Mouse (Mus musculus): Measurements from ENCODE around the gene Lrmda. TPM values are rescaled to one million over a fixed set of nuclear protein-coding genes. Genes with fewer than 3 reads are reported as not detected.

Gene Lrmda
- polyA plus RNA-seq, 1 experiment from 2014 or later, result 0.94 TPM

GRCm38 (mm10) chr14:23014747-23015286 is 995.3 kb downstream of the Lrmda start:
- peak overlapping the region; percentile 57 for H3K27ac ChIP-seq (ENCODE audit: low read length)
- peak; percentile 79 for ATAC-seq (ENCODE audit: insufficient read depth, low FRiP score)
- H3K27me3 ChIP-seq (ENCODE audit: control insufficient read depth, insufficient read depth, low read length), result no peaks in the 10 kb centered on the region
- 45% methylated on average over 2 of the region's 2 CpGs for WGBS
- H3K4me3 ChIP-seq (replicated peaks; ENCODE audit: low read length), result no peak overlapping the region
- H3K9ac ChIP-seq (ENCODE audit: low read length), result no peak overlapping the region
- peaks cover 14% of the 10 kb centered on the region for H3K4me1 ChIP-seq (ENCODE audit: control insufficient read depth, insufficient read depth, low read length)
- H3K9me3 ChIP-seq (replicated peaks; ENCODE audit: control insufficient read depth, low read length), result no peaks in the 10 kb centered on the region
- no peaks in the 10 kb centered on the region for H3K36me3 ChIP-seq (ENCODE audit: control insufficient read depth, insufficient read depth, low read length)
- no peak overlapping the region for H3K4me2 ChIP-seq (ENCODE audit: low read depth, low read length)

DNA sequence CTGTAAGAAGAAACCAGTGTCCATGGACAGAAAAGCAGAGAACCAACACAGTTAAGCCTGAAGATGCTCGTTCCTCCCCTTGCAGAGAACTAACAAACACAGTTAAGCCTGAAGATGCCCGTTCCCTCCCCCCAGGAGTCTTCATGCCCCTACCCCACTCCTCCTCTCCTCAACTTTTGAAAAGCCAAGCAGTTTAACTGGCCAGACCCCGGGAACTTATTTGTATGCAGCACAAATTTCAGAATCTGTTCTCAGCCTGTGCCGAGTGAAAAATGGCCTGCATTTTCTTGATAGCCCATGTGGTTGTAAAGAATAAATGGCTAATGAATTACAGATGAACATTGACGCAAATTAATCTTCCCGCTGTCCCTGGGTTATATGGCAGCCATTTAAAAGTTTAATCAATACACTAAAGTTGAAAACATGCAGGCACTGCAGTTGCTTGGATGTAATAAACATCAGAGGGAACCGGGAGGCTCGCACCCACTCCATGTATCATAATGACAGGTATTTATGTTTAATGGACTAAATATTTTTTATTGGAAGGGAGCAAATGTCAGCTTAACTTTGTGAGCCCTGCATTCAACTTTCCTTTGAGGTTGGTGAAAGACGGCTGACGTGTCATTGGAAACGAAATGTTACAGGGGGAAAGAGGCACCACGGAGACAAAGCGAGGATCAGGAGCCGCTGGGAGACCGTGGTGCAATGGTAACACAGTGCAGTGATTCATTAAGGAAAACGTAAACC is 996.0 kb downstream of the Lrmda start:
- Histone ChIP-seq H3K36me3 (ENCODE audit: control insufficient read depth, insufficient read depth, low read length) (no peaks in the 10 kb centered on the region), H3K4me1 (ENCODE audit: control insufficient read depth, insufficient read depth, low read length) (peaks cover 14% of the 10 kb centered on the region)

DNA sequence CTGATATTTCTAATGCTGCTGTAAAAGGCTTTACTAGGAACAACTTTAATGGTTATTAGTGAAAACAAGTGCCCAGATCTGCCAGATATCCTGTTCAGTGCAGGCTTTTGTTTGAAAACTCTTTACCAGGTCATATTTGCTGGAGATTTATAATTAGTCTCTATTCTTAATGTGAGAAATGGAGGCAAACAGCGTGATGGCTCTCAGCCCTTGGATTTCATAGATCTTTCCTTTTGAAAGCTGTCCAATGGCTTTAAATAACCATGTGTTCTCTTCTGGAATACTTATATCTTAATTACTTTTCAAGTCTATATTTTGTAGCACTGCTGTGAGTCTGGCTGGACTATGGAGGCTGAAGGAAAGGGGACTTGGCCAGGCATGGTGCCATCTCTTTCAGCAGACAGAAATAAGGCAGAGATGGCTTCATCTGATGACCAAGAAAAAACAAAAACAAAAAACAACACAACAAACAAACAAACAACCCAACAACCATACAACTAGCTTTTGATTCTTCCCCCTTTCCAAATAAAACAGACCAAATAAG is 996.6 kb downstream of the Lrmda start:
- Histone ChIP-seq H3K4me3 (replicated peaks; ENCODE audit: low read length) (no peak overlapping the region), H3K4me2 (ENCODE audit: low read depth, low read length) (no peak overlapping the region), H3K27ac (ENCODE audit: low read length) (no peak overlapping the region; the same call in 1 of the 2 replicates), H3K9me3 (replicated peaks; ENCODE audit: control insufficient read depth, low read length) (no peaks in the 10 kb centered on the region), H3K27me3 (ENCODE audit: control insufficient read depth, insufficient read depth, low read length) (no peaks in the 10 kb centered on the region), H3K9ac (ENCODE audit: low read length) (no peak overlapping the region), H3K36me3 (ENCODE audit: control insufficient read depth, insufficient read depth, low read length) (no peaks in the 10 kb centered on the region), H3K4me1 (ENCODE audit: control insufficient read depth, insufficient read depth, low read length) (peaks cover 14% of the 10 kb centered on the region)
- WGBS, result 38% methylated on average over 1 of the region's 1 CpGs
- ATAC-seq (ENCODE audit: insufficient read depth, low FRiP score), result peak; percentile 44; the same call in 1 of the 2 replicates

More for the DNA sequence above, 996.0 kb downstream of the Lrmda start:
- Histone ChIP-seq H3K9me3 (replicated peaks; ENCODE audit: control insufficient read depth, low read length) (no peaks in the 10 kb centered on the region), H3K4me3 (replicated peaks; ENCODE audit: low read length) (no peak overlapping the region), H3K27me3 (ENCODE audit: control insufficient read depth, insufficient read depth, low read length) (no peaks in the 10 kb centered on the region), H3K9ac (ENCODE audit: low read length) (no peak overlapping the region), H3K4me2 (ENCODE audit: low read depth, low read length) (0 out of 2 replicates have a peak overlapping the region, but pooled peaks have one; percentile 2), H3K27ac (ENCODE audit: low read length) (peak overlapping the region; percentile 57; the same call in 1 of the 2 replicates)
- ATAC-seq (ENCODE audit: insufficient read depth, low FRiP score), result peak; percentile 82
- 27% methylated on average over 16 of the region's 16 CpGs for WGBS

DNA sequence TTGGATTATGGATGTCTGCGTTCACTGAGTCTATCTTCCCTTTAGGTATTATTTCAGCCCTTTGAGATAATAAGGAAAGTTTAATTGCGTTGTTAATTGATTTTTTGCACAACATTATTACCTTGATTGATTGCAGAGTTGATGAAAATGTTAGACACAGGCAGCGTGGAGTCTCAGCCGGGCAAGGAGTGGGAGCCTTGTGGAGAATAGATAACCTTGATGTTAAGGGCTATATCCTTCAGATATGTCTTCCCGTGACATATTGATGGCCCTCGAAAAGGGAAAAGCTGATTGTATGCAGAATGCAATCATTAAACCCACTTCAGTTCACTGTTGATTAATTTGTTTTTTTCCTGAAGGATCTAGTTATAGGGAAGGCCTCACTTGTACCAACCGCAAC is 1021.5 kb downstream of the Lrmda start:
- 71% methylated on average over 7 of the region's 7 CpGs for WGBS
- H3K4me3 ChIP-seq (replicated peaks; ENCODE audit: low read length), result no peak overlapping the region
- no peak overlapping the region for H3K27ac ChIP-seq (ENCODE audit: low read length)
- no peak overlapping the region for H3K4me2 ChIP-seq (ENCODE audit: low read depth, low read length)
- H3K36me3 ChIP-seq (ENCODE audit: control insufficient read depth, insufficient read depth, low read length), result no peaks in the 10 kb centered on the region
- 0 out of 2 replicates have a peak, but pooled peaks cover 5% of the 10 kb centered on the region for H3K4me1 ChIP-seq (ENCODE audit: control insufficient read depth, insufficient read depth, low read length)
- ATAC-seq (ENCODE audit: insufficient read depth, low FRiP score), result no peak
- H3K27me3 ChIP-seq (ENCODE audit: control insufficient read depth, insufficient read depth, low read length), result no peaks in the 10 kb centered on the region
- no peaks in the 10 kb centered on the region for H3K9me3 ChIP-seq (replicated peaks; ENCODE audit: control insufficient read depth, low read length)
- H3K9ac ChIP-seq (ENCODE audit: low read length), result no peak overlapping the region

DNA sequence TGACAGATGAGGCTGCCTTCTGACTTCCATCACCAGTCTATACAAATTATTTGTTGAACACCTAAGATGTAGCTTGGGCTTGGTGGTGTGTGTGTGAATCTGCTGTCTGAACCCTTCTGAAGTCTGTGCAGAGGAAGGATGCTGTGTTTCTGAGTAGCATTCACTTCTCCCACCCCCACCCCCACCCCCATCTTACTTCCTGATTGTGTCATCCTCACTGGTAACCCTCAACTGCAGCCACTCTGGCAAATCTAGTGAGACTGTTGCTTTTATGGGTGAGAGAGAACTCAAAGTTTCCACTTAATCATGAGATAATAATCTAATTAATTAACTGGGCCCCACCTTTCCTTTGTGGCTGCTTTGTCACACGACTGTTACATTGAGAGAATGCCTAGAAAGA is 1025.8 kb downstream of the Lrmda start:
- no peak for ATAC-seq (ENCODE audit: insufficient read depth, low FRiP score)
- H3K4me3 ChIP-seq (replicated peaks; ENCODE audit: low read length), result no peak overlapping the region
- no peak overlapping the region for H3K4me2 ChIP-seq (ENCODE audit: low read depth, low read length)
- no peak overlapping the region for H3K27ac ChIP-seq (ENCODE audit: low read length)
- no peaks in the 10 kb centered on the region for H3K9me3 ChIP-seq (replicated peaks; ENCODE audit: control insufficient read depth, low read length)
- 63% methylated on average over 1 of the region's 1 CpGs for WGBS
- no peaks in the 10 kb centered on the region for H3K27me3 ChIP-seq (ENCODE audit: control insufficient read depth, insufficient read depth, low read length)
- H3K36me3 ChIP-seq (ENCODE audit: control insufficient read depth, insufficient read depth, low read length), result no peaks in the 10 kb centered on the region
- no peak overlapping the region for H3K9ac ChIP-seq (ENCODE audit: low read length)
- H3K4me1 ChIP-seq (ENCODE audit: control insufficient read depth, insufficient read depth, low read length), result 0 out of 2 replicates have a peak, but pooled peaks cover 5% of the 10 kb centered on the region

DNA sequence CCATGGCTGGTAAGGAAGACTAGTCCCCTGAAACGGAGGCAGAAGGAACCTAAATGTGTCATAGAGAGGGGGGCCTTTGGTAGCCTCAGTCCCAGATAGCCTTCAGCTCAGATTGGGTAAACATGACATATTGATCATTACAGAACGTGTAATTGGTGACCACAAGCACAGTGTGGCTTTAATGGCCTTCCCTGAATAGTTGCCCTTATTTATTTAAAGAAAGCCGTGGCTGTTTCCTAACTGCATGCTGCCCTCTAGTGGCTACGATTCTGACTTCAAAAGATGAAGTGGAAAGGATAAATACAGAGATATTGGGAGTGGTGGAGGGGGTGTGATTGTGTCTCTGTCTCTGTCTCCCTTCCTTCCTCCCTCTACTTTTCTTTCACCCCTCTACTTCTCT is 1026.8 kb downstream of the Lrmda start:
- Histone ChIP-seq H3K4me2 (ENCODE audit: low read depth, low read length) (no peak overlapping the region), H3K9ac (ENCODE audit: low read length) (no peak overlapping the region), H3K4me1 (ENCODE audit: control insufficient read depth, insufficient read depth, low read length) (0 out of 2 replicates have a peak, but pooled peaks cover 5% of the 10 kb centered on the region), H3K27ac (ENCODE audit: low read length) (no peak overlapping the region), H3K27me3 (ENCODE audit: control insufficient read depth, insufficient read depth, low read length) (no peaks in the 10 kb centered on the region), H3K4me3 (replicated peaks; ENCODE audit: low read length) (no peak overlapping the region), H3K36me3 (ENCODE audit: control insufficient read depth, insufficient read depth, low read length) (no peaks in the 10 kb centered on the region), H3K9me3 (replicated peaks; ENCODE audit: control insufficient read depth, low read length) (no peaks in the 10 kb centered on the region)
- ATAC-seq (ENCODE audit: insufficient read depth, low FRiP score), result no peak
- WGBS, result 13% methylated on average over 4 of the region's 4 CpGs

- no peaks in the 10 kb centered on the region for H3K27me3 ChIP-seq (ENCODE audit: control insufficient read depth, insufficient read depth, low read length)
- H3K4me2 ChIP-seq (ENCODE audit: low read depth, low read length), result no peak overlapping the region
- H3K9me3 ChIP-seq (replicated peaks; ENCODE audit: control insufficient read depth, low read length), result no peaks in the 10 kb centered on the region
- H3K4me3 ChIP-seq (replicated peaks; ENCODE audit: low read length), result no peak overlapping the region
- no peaks in the 10 kb centered on the region for H3K4me1 ChIP-seq (ENCODE audit: control insufficient read depth, insufficient read depth, low read length)
- no peak overlapping the region for H3K27ac ChIP-seq (ENCODE audit: low read length)
- WGBS, result 73% methylated on average over 7 of the region's 7 CpGs
- H3K9ac ChIP-seq (ENCODE audit: low read length), result no peak overlapping the region
- H3K36me3 ChIP-seq (ENCODE audit: control insufficient read depth, insufficient read depth, low read length), result no peaks in the 10 kb centered on the region
- ATAC-seq (ENCODE audit: insufficient read depth, low FRiP score), result no peak
Measured at GRCm38 (mm10) chr14:23051441-23051840, 1031.9 kb downstream of the Lrmda start.

GRCm38 (mm10) chr14:23052833-23053592 is 1033.5 kb downstream of the Lrmda start:
- Histone ChIP-seq H3K27me3 (ENCODE audit: control insufficient read depth, insufficient read depth, low read length) (no peaks in the 10 kb centered on the region), H3K4me1 (ENCODE audit: control insufficient read depth, insufficient read depth, low read length) (no peaks in the 10 kb centered on the region), H3K4me2 (ENCODE audit: low read depth, low read length) (no peak overlapping the region), H3K9ac (ENCODE audit: low read length) (no peak overlapping the region), H3K27ac (ENCODE audit: low read length) (no peak overlapping the region), H3K36me3 (ENCODE audit: control insufficient read depth, insufficient read depth, low read length) (no peaks in the 10 kb centered on the region), H3K4me3 (replicated peaks; ENCODE audit: low read length) (no peak overlapping the region), H3K9me3 (replicated peaks; ENCODE audit: control insufficient read depth, low read length) (no peaks in the 10 kb centered on the region)
- 64% methylated on average over 11 of the region's 11 CpGs for WGBS
- no peak for ATAC-seq (ENCODE audit: insufficient read depth, low FRiP score)
